Mouse (Mus musculus) cerebellum, adult 2 months (tissue): ENCODE data around the gene Plekhg3. TPM values are rescaled to one million over a fixed set of nuclear protein-coding genes. Genes with fewer than 3 reads are reported as not detected.

Experiments used
- DNase-seq, 2 experiments: peaks; one replicate each; pipeline ENCODE4 v3.0.0; 2021
- H3K27ac ChIP-seq: fragments of 200-500 bp; 2 replicates; pipeline ENCODE4 v1.5.1; 2012; ENCODE audit warnings: low read length, control low read depth, inconsistent platforms; ENCODE audit not compliant: insufficient read depth
- H3K27me3 ChIP-seq: fragments of 200-500 bp; 2 replicates; pipeline ENCODE4 v1.6.1; 2012; ENCODE audit warnings: inconsistent platforms, mild to moderate bottlenecking, low read length, moderate library complexity; ENCODE audit not compliant: control insufficient read depth, insufficient read depth
- H3K4me1 ChIP-seq: fragments of 200-500 bp; 2 replicates; pipeline ENCODE4 v1.6.1; 2011; ENCODE audit warnings: low read length; ENCODE audit not compliant: control insufficient read depth, insufficient read depth
- H3K4me3 ChIP-seq: fragments of 200-500 bp; replicated peaks from 2 replicates; pipeline ENCODE3; 2011; ENCODE audit warnings: mild to moderate bottlenecking, low read depth, low read length, control low read depth; ENCODE audit not compliant: insufficient read depth
- CTCF ChIP-seq: fragments of 200-500 bp; IDR thresholded peaks from 2 replicates; pipeline ENCODE4 v1.5.1; 2011; ENCODE audit warnings: low read depth, mild to moderate bottlenecking, control low read depth, low read length, moderate library complexity, borderline replicate concordance; ENCODE audit not compliant: insufficient read depth
- POLR2A ChIP-seq: fragments of 200-500 bp; IDR thresholded peaks from 2 replicates; pipeline ENCODE4 v1.6.1; 2011; ENCODE audit warnings: low read length, control low read depth, borderline replicate concordance; ENCODE audit not compliant: insufficient read depth
- WGBS: fragments of 180-500 bp; shearing (Covaris S2); methylation state at CpG from one replicate; pipeline ENCODE4 v1.1.7; 2018; 5-methylcytosine and 5-hydroxymethylcytosine counted together
- polyA plus RNA-seq: library from polyadenylated mRNA; depleted of rRNA; stranded (reverse); fragments of >200 nt; gene quantifications from 2 replicates; pipeline ENCODE4 v1.2.3, GENCODE M21; 2012

Plekhg3 gene
- polyA plus RNA-seq, 1 experiment, result 34.4 TPM

GRCm38 (mm10) chr12:76604546-76604945, 73.9 kb downstream of the Plekhg3 start:
- Histone ChIP-seq H3K4me1 (peaks cover 21% of the 10 kb centered on the region), H3K27me3 (no peaks in the 10 kb centered on the region), H3K4me3 (no peak overlapping the region), H3K27ac (no peak overlapping the region)
- DNase-seq, result peak in 1 of 2 experiments; percentile 60
- WGBS, result 17% methylated on average over 4 of the region's 4 CpGs
- TF ChIP-seq POLR2A (no peak), CTCF (no peak)

- H3K27me3 ChIP-seq, result no peaks in the 10 kb centered on the region
- H3K27ac ChIP-seq, result no peak overlapping the region
- H3K4me1 ChIP-seq, result peaks cover 31% of the 10 kb centered on the region
- 89% methylated on average over 3 of the region's 3 CpGs for WGBS
- no peak for DNase-seq
- TF ChIP-seq POLR2A (no peak), CTCF (0 out of 2 replicates have a peak, but pooled peaks have one; percentile 10)
- no peak overlapping the region for H3K4me3 ChIP-seq
These were observed 75.1 kb downstream of the Plekhg3 start for GRCm38 (mm10) chr12:76605837-76606236.

- TF ChIP-seq POLR2A (no peak), CTCF (no peak)
- Histone ChIP-seq H3K4me1 (peaks cover 34% of the 10 kb centered on the region), H3K27ac (no peak overlapping the region), H3K27me3 (no peaks in the 10 kb centered on the region), H3K4me3 (no peak overlapping the region)
- 36% methylated on average over 11 of the region's 11 CpGs for WGBS
- peak in 1 of 2 experiments; percentile 54 for DNase-seq
These were observed 77.5 kb downstream of the Plekhg3 start for GRCm38 (mm10) chr12:76608241-76608640.

GRCm38 (mm10) chr12:76608997-76609565, 78.4 kb downstream of the Plekhg3 start:
- Histone ChIP-seq H3K4me1 (peaks cover 31% of the 10 kb centered on the region), H3K4me3 (no peak overlapping the region), H3K27ac (no peak overlapping the region), H3K27me3 (no peaks in the 10 kb centered on the region)
- WGBS, result 59% methylated on average over 15 of the region's 15 CpGs
- no peak for DNase-seq
- TF ChIP-seq POLR2A (no peak), CTCF (no peak)

GRCm38 (mm10) chr12:76612621-76613020, 81.9 kb downstream of the Plekhg3 start:
- H3K4me3 ChIP-seq, result no peak overlapping the region
- H3K4me1 ChIP-seq, result peaks cover 25% of the 10 kb centered on the region
- no peak overlapping the region for H3K27ac ChIP-seq
- DNase-seq, result no peak
- WGBS, result 90% methylated on average over 12 of the region's 12 CpGs
- TF ChIP-seq POLR2A (no peak), CTCF (no peak)
- H3K27me3 ChIP-seq, result no peaks in the 10 kb centered on the region

- Histone ChIP-seq H3K4me3 (no peak overlapping the region), H3K4me1 (peaks cover 16% of the 10 kb centered on the region), H3K27ac (no peak overlapping the region), H3K27me3 (no peaks in the 10 kb centered on the region)
- no peak for DNase-seq
- WGBS, result 33% methylated on average over 12 of the region's 12 CpGs
- no peak for TF ChIP-seq CTCF
- no peak for TF ChIP-seq POLR2A
These were observed 84.3 kb downstream of the Plekhg3 start for GRCm38 (mm10) chr12:76614868-76615579.

GRCm38 (mm10) chr12:76615580-76615937, 84.9 kb downstream of the Plekhg3 start:
- Histone ChIP-seq H3K4me1 (peaks cover 11% of the 10 kb centered on the region), H3K27ac (0 out of 2 replicates have a peak overlapping the region, but pooled peaks have one; percentile 9), H3K4me3 (no peak overlapping the region), H3K27me3 (no peaks in the 10 kb centered on the region)
- DNase-seq, result no peak
- 63% methylated on average over 4 of the region's 4 CpGs for WGBS
- TF ChIP-seq CTCF (no peak), POLR2A (no peak)

GRCm38 (mm10) chr12:76618175-76618574, 87.5 kb downstream of the Plekhg3 start:
- 76% methylated on average over 4 of the region's 4 CpGs for WGBS
- Histone ChIP-seq H3K4me1 (peaks cover 22% of the 10 kb centered on the region), H3K27me3 (no peaks in the 10 kb centered on the region), H3K27ac (no peak overlapping the region), H3K4me3 (no peak overlapping the region)
- TF ChIP-seq POLR2A (no peak), CTCF (no peak)
- DNase-seq, result no peak

GRCm38 (mm10) chr12:76619847-76620246, 89.2 kb downstream of the Plekhg3 start:
- TF ChIP-seq POLR2A, result no peak
- no peak for TF ChIP-seq CTCF
- H3K27ac ChIP-seq, result no peak overlapping the region
- 64% methylated on average over 5 of the region's 5 CpGs for WGBS

More at GRCm38 (mm10) chr12:76619847-76620246, 89.2 kb downstream of the Plekhg3 start:
- Histone ChIP-seq H3K27me3 (no peaks in the 10 kb centered on the region), H3K4me3 (no peak overlapping the region), H3K4me1 (peaks cover 32% of the 10 kb centered on the region)
- DNase-seq, result no peak
